In the genomic region with DNA sequence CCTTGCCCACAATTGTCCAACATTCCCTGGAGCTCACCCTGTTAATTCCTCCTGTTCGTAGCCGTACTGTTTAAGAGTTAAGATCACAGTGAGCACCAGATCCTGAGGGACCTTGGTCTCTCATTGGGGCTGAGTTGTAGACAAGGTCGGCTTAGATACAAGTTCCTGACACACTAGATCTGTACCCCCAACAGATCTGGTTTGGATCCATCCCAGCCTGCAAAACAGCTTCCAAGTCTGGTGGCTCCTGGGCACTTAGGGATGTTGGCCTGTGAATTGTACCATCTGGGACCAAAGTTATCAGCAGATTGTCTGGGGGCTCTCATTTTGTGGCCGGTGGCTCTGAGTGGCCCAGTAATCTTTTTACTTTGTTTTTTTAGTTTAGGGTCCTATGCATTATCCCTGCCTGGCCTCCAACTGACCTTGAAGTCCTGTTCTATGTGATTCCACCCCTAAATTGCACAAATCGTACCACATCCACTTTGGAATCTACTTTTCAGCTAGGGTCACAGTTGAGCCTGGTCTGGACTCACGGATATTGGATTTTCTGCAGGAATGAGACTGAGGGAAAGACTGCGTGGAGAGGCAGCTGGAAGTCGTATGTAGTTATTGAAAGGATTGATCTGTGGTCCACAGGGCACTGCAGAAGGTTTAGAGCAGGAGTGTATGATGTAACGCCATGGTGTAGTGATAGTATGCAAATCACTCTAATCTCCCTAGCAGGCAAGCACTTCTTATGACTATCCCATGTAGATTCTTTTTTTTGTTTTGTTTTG, we compare ENCODE assay signal across 8 mouse cellular contexts. TPM values are rescaled to one million over a fixed set of nuclear protein-coding genes. Genes with fewer than 3 reads are reported as not detected.
DNase-seq lines count a peak whose midpoint lies in the region; ATAC-seq and TF ChIP-seq lines count a peak whose summit lies in the region.

Gene Ube2i (minus strand): TSS at position 52 of the 776 bp plus-strand sequence.

- no peaks in the 10 kb centered on the region for H3K9me3 ChIP-seq in lung, embryonic 14.5 days (ENCODE audit: low read depth, low read length)
- H3K9me3 ChIP-seq in heart, embryonic 11.5 days (replicated peaks; ENCODE audit: control insufficient read depth, low read length), result no peaks in the 10 kb centered on the region
- no peaks in the 10 kb centered on the region for H3K9me3 ChIP-seq in midbrain, postnatal 0 days (ENCODE audit: low read length)

- H3K27ac ChIP-seq in lung, embryonic 14.5 days (ENCODE audit: low read depth), result peak within 1 kb of the TSS; percentile 99
- peak within 1 kb of the TSS; percentile 100 for H3K27ac ChIP-seq in cortical plate, adult 2 months (ENCODE audit: insufficient read depth, low read length)
- peak within 1 kb of the TSS; percentile 99 for H3K27ac ChIP-seq in heart, embryonic 11.5 days (ENCODE audit: low read depth, low read length)
- peak within 1 kb of the TSS; percentile 99 for H3K27ac ChIP-seq in midbrain, postnatal 0 days (ENCODE audit: low read depth, low read length)

- H3K36me3 ChIP-seq in lung, embryonic 14.5 days (ENCODE audit: insufficient read depth), result peaks cover 12% of the 10 kb centered on the region
- H3K36me3 ChIP-seq in heart, embryonic 11.5 days (ENCODE audit: control insufficient read depth, insufficient read depth, low read length), result no peaks in the 10 kb centered on the region
- H3K36me3 ChIP-seq in midbrain, postnatal 0 days (ENCODE audit: insufficient read depth, low read length), result no peaks in the 10 kb centered on the region

- ATAC-seq in lung, embryonic 14.5 days (ENCODE audit: insufficient read depth), result no peak
- no peak for ATAC-seq in heart, embryonic 11.5 days (replicated peaks; ENCODE audit: insufficient number of reproducible peaks, low FRiP score, low TSS enrichment)
- ATAC-seq in midbrain, postnatal 0 days (ENCODE audit: low FRiP score), result no peak

- 78% methylated on average over 9 of the region's 9 CpGs for WGBS in lung, embryonic 14.5 days
- 80% methylated on average over 9 of the region's 9 CpGs for WGBS in heart, embryonic 11.5 days (ENCODE audit: insufficient replicate concordance)
- 75% methylated on average over 9 of the region's 9 CpGs for WGBS in midbrain, postnatal 0 days

- no peak for TF ChIP-seq CTCF in lung, embryonic 14.5 days (IDR thresholded peaks at IDR 0.05; ENCODE audit: low read depth)
- no peak for TF ChIP-seq CTCF in cortical plate, adult 2 months (IDR thresholded peaks at IDR 0.05; ENCODE audit: extremely low read depth, insufficient read depth, low read length)
- no peak for TF ChIP-seq CTCF in midbrain, postnatal 0 days (IDR thresholded peaks at IDR 0.05)

- no peaks in the 10 kb centered on the region for H3K27me3 ChIP-seq in lung, embryonic 14.5 days (ENCODE audit: insufficient read depth, low read length)
- H3K27me3 ChIP-seq in heart, embryonic 11.5 days (ENCODE audit: control insufficient read depth, insufficient read depth, low read length), result no peaks in the 10 kb centered on the region
- no peaks in the 10 kb centered on the region for H3K27me3 ChIP-seq in midbrain, postnatal 0 days (ENCODE audit: insufficient read depth, low read length)

- peak within 1 kb of the TSS; percentile 83 for H3K4me2 ChIP-seq in lung, embryonic 14.5 days
- H3K4me2 ChIP-seq in heart, embryonic 11.5 days, result peak within 1 kb of the TSS; percentile 95
- peak within 1 kb of the TSS; percentile 97 for H3K4me2 ChIP-seq in midbrain, postnatal 0 days (ENCODE audit: low read depth, low read length, poor library complexity, severe bottlenecking)

- no peak for DNase-seq in lung, embryonic 14.5 days
- no peak for DNase-seq in lung, postnatal 10 days
- no peak for DNase-seq in left cerebral cortex, adult 8-10 months (ENCODE audit: low spot score in 2 of 2)
- no peak for DNase-seq in midbrain, postnatal 0 days (ENCODE audit: low spot score)
- no peak for DNase-seq in c-Kit-positive CD71-positive TER-119-positive erythroid progenitor cells, embryonic 14.5 days (ENCODE audit: low spot score)
- DNase-seq in lung, adult 18-20 months, result no peak

- no peak for TF ChIP-seq POLR2A in cortical plate, adult 2 months (IDR thresholded peaks at IDR 0.05; ENCODE audit: extremely low read depth, insufficient read depth, low read length)

- no peaks in the 10 kb centered on the region; the same call in 1 of the 2 replicates for H3K4me1 ChIP-seq in lung, embryonic 14.5 days (ENCODE audit: insufficient read depth)
- peaks cover 6% of the 10 kb centered on the region; the same call in 1 of the 2 replicates for H3K4me1 ChIP-seq in cortical plate, adult 2 months (ENCODE audit: control insufficient read depth, insufficient read depth, low read length)
- H3K4me1 ChIP-seq in heart, embryonic 11.5 days (ENCODE audit: control insufficient read depth, insufficient read depth, low read length), result peaks cover 18% of the 10 kb centered on the region
- H3K4me1 ChIP-seq in midbrain, postnatal 0 days (ENCODE audit: insufficient read depth, low read length), result peaks cover 18% of the 10 kb centered on the region

- H3K9ac ChIP-seq in lung, embryonic 14.5 days, result peak within 1 kb of the TSS; percentile 100
- peak within 1 kb of the TSS; percentile 99 for H3K9ac ChIP-seq in heart, embryonic 11.5 days (ENCODE audit: low read depth, low read length)
- H3K9ac ChIP-seq in midbrain, postnatal 0 days (replicated peaks; ENCODE audit: low read length, poor library complexity, severe bottlenecking), result peak within 1 kb of the TSS; percentile 98

- H3K4me3 ChIP-seq in lung, embryonic 14.5 days (ENCODE audit: low read depth, low read length), result peak within 1 kb of the TSS; percentile 100
- peak within 1 kb of the TSS; percentile 78 for H3K4me3 ChIP-seq in cortical plate, adult 2 months (ENCODE audit: insufficient read depth, low read length)
- peak within 1 kb of the TSS; percentile 94 for H3K4me3 ChIP-seq in heart, embryonic 11.5 days (ENCODE audit: low read depth, low read length)
- peak within 1 kb of the TSS; percentile 97 for H3K4me3 ChIP-seq in midbrain, postnatal 0 days (ENCODE audit: low read depth, low read length)

RNA-seq across cellular contexts. Expression of gene Ube2i, which starts in this region (rescaled TPM):
- 756 and 759 TPM in 2 replicates for polyA plus RNA-seq in lung, embryonic 14.5 days (2014; fragmentation: Nextera tagmentation; extraction: Ambion mirVana)
- 257 and 264 TPM in 2 replicates for polyA plus RNA-seq in cortical plate, adult 2 months (2012; rRNA removed)
- 471 and 482 TPM in 2 replicates for polyA plus RNA-seq in heart, embryonic 11.5 days (2014; fragmentation: Nextera tagmentation; extraction: Ambion mirVana)
- total RNA-seq in left cerebral cortex, adult 8-10 months (2022), result 100 to 1,000 TPM; 228 to 239 (median 235) TPM
- 444 and 524 TPM in 2 replicates for total RNA-seq in midbrain, postnatal 0 days (2014; rRNA removed)
- 401 and 432 TPM in 2 replicates for polyA plus RNA-seq in midbrain, postnatal 0 days (2015; fragmentation: Nextera tagmentation; extraction: Ambion mirVana)
